Mouse (Mus musculus) forebrain, postnatal 0 days (tissue): ENCODE data around the gene Rngtt. TPM values are rescaled to one million over a fixed set of nuclear protein-coding genes. Genes with fewer than 3 reads are reported as not detected.

ENCODE experiments used
- ATAC-seq: fragments of 200-750 bp; cut with Nextera tagmentation; 2 replicates; pipeline ENCODE4 v1.8.0; 2017; ENCODE audit warnings: mild to moderate bottlenecking, moderate library complexity
- DNase-seq: peaks from one replicate; pipeline ENCODE4 v3.0.0-alpha.2; 2015
- H3K27ac ChIP-seq: fragments of 300-500 bp; sonication (generic); 2 replicates; pipeline ENCODE4 v1.5.1; 2014; ENCODE audit warnings: low read depth, mild to moderate bottlenecking, antibody characterized with exemption, low read length, moderate library complexity, mixed read lengths
- H3K27me3 ChIP-seq: fragments of 300-500 bp; sonication (generic); 2 replicates; pipeline ENCODE4 v1.6.1; 2014; ENCODE audit warnings: mild to moderate bottlenecking, low read length, mixed read lengths; ENCODE audit not compliant: insufficient read depth
- H3K36me3 ChIP-seq: fragments of 300-500 bp; sonication (generic); 2 replicates; pipeline ENCODE4 v1.6.1; 2014; ENCODE audit warnings: mild to moderate bottlenecking, moderate library complexity; ENCODE audit not compliant: insufficient read depth
- H3K4me1 ChIP-seq: fragments of 300-500 bp; sonication (generic); 2 replicates; pipeline ENCODE4 v1.6.1; 2014; ENCODE audit warnings: antibody characterized with exemption; ENCODE audit not compliant: insufficient read depth
- H3K4me2 ChIP-seq: fragments of 300-500 bp; sonication (generic); 2 replicates; pipeline ENCODE4 v1.6.1; 2014; ENCODE audit warnings: low read depth, mild to moderate bottlenecking, moderate library complexity
- H3K4me3 ChIP-seq: fragments of 300-500 bp; sonication (generic); 2 replicates; pipeline ENCODE4 v1.5.1; 2014; ENCODE audit warnings: low read depth, low read length, mixed read lengths
- H3K9ac ChIP-seq: fragments of 300-500 bp; sonication (generic); 2 replicates; pipeline ENCODE4 v1.6.1; 2014; ENCODE audit warnings: mild to moderate bottlenecking
- H3K9me3 ChIP-seq: fragments of 300-500 bp; sonication (generic); 2 replicates; pipeline ENCODE4 v1.6.1; 2016; ENCODE audit warnings: low read length
- CTCF ChIP-seq: sonication (generic); IDR thresholded peaks from 2 replicates; pipeline ENCODE4 v1.5.1; 2016; ENCODE audit warnings: antibody characterized with exemption, control low read depth, low read depth
- WGBS: fragments of 180-500 bp; shearing (Covaris S2); extraction: QIAGEN DNeasy Blood & Tissue Kit; methylation state at CpG from one replicate; pipeline ENCODE4 v1.1.7; 2014; 5-methylcytosine and 5-hydroxymethylcytosine counted together
- polyA plus RNA-seq: library from polyadenylated mRNA; unstranded; fragments of >200 nt; fragmentation: Nextera tagmentation; extraction: Ambion mirVana; gene quantifications from 2 replicates; pipeline ENCODE4 v1.2.1, GENCODE M21; 2015
- total RNA-seq: library from RNA; depleted of rRNA; stranded (reverse); fragments of >200 nt; gene quantifications from 2 replicates; pipeline ENCODE4 v1.2.3, GENCODE M21; 2014

Rngtt gene
- total and polyA plus RNA-seq, 2 experiments from 2014 or later: 16.1 to 22.5 TPM

GRCm38 (mm10) chr4:33467627-33468026 lies 157.5 kb downstream of the Rngtt start:
- Histone ChIP-seq H3K9me3 (no peaks in the 10 kb centered on the region), H3K27ac (no peak overlapping the region), H3K9ac (no peak overlapping the region), H3K27me3 (no peaks in the 10 kb centered on the region), H3K4me2 (no peak overlapping the region), H3K36me3 (no peaks in the 10 kb centered on the region), H3K4me3 (no peak overlapping the region), H3K4me1 (no peaks in the 10 kb centered on the region)
- ATAC-seq (no peak), DNase-seq (no peak)
- TF ChIP-seq CTCF: no peak
- WGBS: 81% methylated on average over 1 of the region's 1 CpGs

- Histone ChIP-seq H3K4me2 (no peak overlapping the region), H3K9ac (no peak overlapping the region), H3K27me3 (no peaks in the 10 kb centered on the region), H3K27ac (no peak overlapping the region), H3K4me3 (no peak overlapping the region), H3K36me3 (no peaks in the 10 kb centered on the region), H3K9me3 (no peaks in the 10 kb centered on the region), H3K4me1 (no peaks in the 10 kb centered on the region)
- DNase-seq (no peak), ATAC-seq (no peak)
- WGBS: 90% methylated on average over 3 of the region's 3 CpGs
- no peak for TF ChIP-seq CTCF
These were observed 158.0 kb downstream of the Rngtt start for GRCm38 (mm10) chr4:33468151-33468550.

- no peak for DNase-seq
- TF ChIP-seq CTCF: no peak
These were observed 160.7 kb downstream of the Rngtt start for GRCm38 (mm10) chr4:33470671-33471302.

GRCm38 (mm10) chr4:33478011-33478785 lies 168.1 kb downstream of the Rngtt start:
- DNase-seq (no peak), ATAC-seq (no peak)
- Histone ChIP-seq H3K4me2 (no peak overlapping the region), H3K27ac (no peak overlapping the region), H3K9ac (no peak overlapping the region), H3K36me3 (peaks cover 6% of the 10 kb centered on the region; the same call in 1 of the 2 replicates), H3K4me1 (no peaks in the 10 kb centered on the region), H3K9me3 (no peaks in the 10 kb centered on the region), H3K4me3 (no peak overlapping the region), H3K27me3 (no peaks in the 10 kb centered on the region)
- TF ChIP-seq CTCF: no peak
- 92% methylated on average over 8 of the region's 8 CpGs for WGBS

More at GRCm38 (mm10) chr4:33470671-33471302, 160.7 kb downstream of the Rngtt start:
- no peak for ATAC-seq
- Histone ChIP-seq H3K9me3 (no peaks in the 10 kb centered on the region), H3K4me2 (no peak overlapping the region), H3K36me3 (no peaks in the 10 kb centered on the region), H3K4me1 (no peaks in the 10 kb centered on the region), H3K4me3 (no peak overlapping the region), H3K9ac (no peak overlapping the region), H3K27me3 (no peaks in the 10 kb centered on the region), H3K27ac (no peak overlapping the region)
- WGBS: 95% methylated on average over 1 of the region's 1 CpGs

- Histone ChIP-seq H3K4me2 (no peak overlapping the region), H3K9me3 (no peaks in the 10 kb centered on the region), H3K4me3 (no peak overlapping the region), H3K27me3 (no peaks in the 10 kb centered on the region), H3K4me1 (no peaks in the 10 kb centered on the region), H3K36me3 (peaks cover 6% of the 10 kb centered on the region; the same call in 1 of the 2 replicates), H3K9ac (no peak overlapping the region), H3K27ac (no peak overlapping the region)
- TF ChIP-seq CTCF: no peak
- ATAC-seq (peak; percentile 58), DNase-seq (peak; percentile 22)
These were observed 171.6 kb downstream of the Rngtt start for GRCm38 (mm10) chr4:33481721-33482120.

- no peak overlapping the region for H3K9ac ChIP-seq
- no peak overlapping the region for H3K4me3 ChIP-seq
- H3K27ac ChIP-seq: no peak overlapping the region
- H3K4me2 ChIP-seq: no peak overlapping the region
- no peaks in the 10 kb centered on the region for H3K36me3 ChIP-seq
- no peak for DNase-seq
- no peak for TF ChIP-seq CTCF
- no peaks in the 10 kb centered on the region for H3K4me1 ChIP-seq
- WGBS: 84% methylated on average over 1 of the region's 1 CpGs
- no peak for ATAC-seq
- H3K9me3 ChIP-seq: no peaks in the 10 kb centered on the region
- no peaks in the 10 kb centered on the region for H3K27me3 ChIP-seq
These were observed 175.9 kb downstream of the Rngtt start for GRCm38 (mm10) chr4:33486050-33486449.

- H3K4me1 ChIP-seq: no peaks in the 10 kb centered on the region
- H3K9me3 ChIP-seq: no peaks in the 10 kb centered on the region
- no peak for ATAC-seq
- no peak overlapping the region for H3K4me3 ChIP-seq
- no peak for TF ChIP-seq CTCF
- H3K27me3 ChIP-seq: no peaks in the 10 kb centered on the region
- WGBS: 93% methylated on average over 1 of the region's 1 CpGs
- H3K36me3 ChIP-seq: no peaks in the 10 kb centered on the region
- DNase-seq: no peak
- no peak overlapping the region for H3K9ac ChIP-seq
- no peak overlapping the region for H3K27ac ChIP-seq
- no peak overlapping the region for H3K4me2 ChIP-seq
These were observed 181.0 kb downstream of the Rngtt start for GRCm38 (mm10) chr4:33491108-33491507.
